Mouse (Mus musculus): Measurements from ENCODE around the gene Stat2. TPM values are rescaled to one million over a fixed set of nuclear protein-coding genes. Genes with fewer than 3 reads are reported as not detected.
A peak's percentile ranks its signal among the peaks of the same experiment; 100 is the strongest.

Gene Stat2
- 3.9 TPM for polyA plus RNA-seq (2012; fragmentation: generic; extraction: Trizol)
- long read RNA-seq, experiment 1, partial matches to known transcripts = 1 of 2 reads
- long read RNA-seq, experiment 1, other reads (novel, unspliced or antisense) = 1 of 2 reads
- long read RNA-seq, experiment 2, partial matches to known transcripts = 1 of 1 reads
- long read RNA-seq, experiment 2, other reads (novel, unspliced or antisense) = 0 of 1 reads

DNA sequence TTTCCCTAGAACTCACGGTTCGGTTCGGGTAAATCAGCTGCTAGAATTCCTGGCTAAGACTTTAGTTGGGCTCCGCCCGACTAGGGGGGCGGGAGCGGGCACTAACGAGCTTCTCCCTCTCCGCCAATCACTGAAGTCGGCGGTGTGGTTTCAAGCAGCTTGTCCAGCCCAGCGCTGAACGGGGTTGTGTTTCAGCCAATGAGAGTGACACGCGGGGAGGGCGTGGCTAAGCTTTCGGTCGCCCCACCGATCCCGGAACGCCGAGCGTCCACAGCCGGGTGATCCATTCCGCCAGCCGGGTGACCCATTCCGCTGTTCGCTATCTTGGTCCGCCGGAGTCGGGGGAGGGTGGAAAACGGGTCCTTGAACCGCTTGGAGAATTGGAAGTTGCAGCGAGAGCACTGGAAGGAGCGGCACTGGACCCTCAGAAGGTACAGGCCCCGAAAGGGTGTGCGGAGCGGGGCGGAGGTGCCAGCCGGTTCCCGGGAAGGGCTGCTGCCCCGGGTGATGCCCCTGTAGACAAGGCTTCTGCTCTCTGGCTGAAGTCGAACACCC is at the start of gene Stat2:
Gene Stat2, plus strand, starts transcription at position 273 of the 555 bp plus-strand sequence.
- Histone ChIP-seq H3K4me3 (ENCODE audit: insufficient read depth, poor library complexity, severe bottlenecking) (peak within 1 kb of the TSS; percentile 69), H3ac (ENCODE audit: control insufficient read depth, insufficient read length, low read depth) (peak within 1 kb of the TSS; percentile 79), H3K27me3 (ENCODE audit: control insufficient read depth, insufficient read depth, insufficient read length) (no peaks in the 10 kb centered on the region), H3K36me3 (ENCODE audit: control insufficient read depth, insufficient read depth) (no peaks in the 10 kb centered on the region), H3K79me2 (ENCODE audit: control insufficient read depth, insufficient read depth) (no peaks in the 10 kb centered on the region), H3K79me3 (ENCODE audit: low read depth) (no peaks in the 10 kb centered on the region)
- TF ChIP-seq CEBPB (IDR thresholded peaks at IDR 0.05; ENCODE audit: low read depth) (no peak), MAX (IDR thresholded peaks at IDR 0.05) (peak; percentile 10)

DNA sequence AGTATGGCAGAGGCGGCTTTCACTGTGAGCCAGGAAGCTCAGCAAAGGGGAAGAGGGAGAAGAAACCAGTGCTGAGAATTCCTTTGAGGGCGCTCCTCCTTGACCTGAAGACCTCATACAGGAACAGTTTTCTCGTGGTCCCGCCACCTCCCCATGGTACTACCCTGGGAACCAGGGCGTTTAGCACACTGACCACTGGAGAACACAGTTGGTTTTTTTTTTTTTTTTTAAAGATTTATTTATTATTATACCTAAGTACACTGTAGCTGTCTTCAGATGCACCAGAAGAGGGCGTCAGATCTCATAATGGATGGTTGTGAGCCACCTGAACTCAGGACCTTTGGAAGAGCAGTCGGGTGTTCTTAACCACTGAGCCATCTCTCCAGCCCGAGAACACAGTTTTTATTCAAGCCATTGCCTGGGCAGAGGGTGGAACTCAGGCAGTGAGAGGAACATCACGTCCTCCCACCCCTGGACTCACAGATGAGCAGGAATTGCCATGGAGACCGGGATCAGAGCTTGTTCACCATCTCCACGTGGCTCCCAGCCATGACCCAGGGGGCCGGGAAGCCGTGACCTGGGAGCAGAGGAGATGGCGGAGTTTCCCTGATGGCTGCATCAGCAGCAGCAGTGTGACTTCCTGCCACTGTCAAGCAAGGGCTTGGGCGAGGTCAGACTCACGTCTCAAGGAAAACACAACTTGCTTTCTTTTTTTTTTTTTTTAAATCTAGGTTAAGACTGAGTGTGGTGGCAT is 48.6 kb upstream of the Stat2 start:
- Histone ChIP-seq H3K79me3 (ENCODE audit: low read depth) (no peaks in the 10 kb centered on the region), H3ac (ENCODE audit: control insufficient read depth, insufficient read length, low read depth) (no peak overlapping the region)

DNA sequence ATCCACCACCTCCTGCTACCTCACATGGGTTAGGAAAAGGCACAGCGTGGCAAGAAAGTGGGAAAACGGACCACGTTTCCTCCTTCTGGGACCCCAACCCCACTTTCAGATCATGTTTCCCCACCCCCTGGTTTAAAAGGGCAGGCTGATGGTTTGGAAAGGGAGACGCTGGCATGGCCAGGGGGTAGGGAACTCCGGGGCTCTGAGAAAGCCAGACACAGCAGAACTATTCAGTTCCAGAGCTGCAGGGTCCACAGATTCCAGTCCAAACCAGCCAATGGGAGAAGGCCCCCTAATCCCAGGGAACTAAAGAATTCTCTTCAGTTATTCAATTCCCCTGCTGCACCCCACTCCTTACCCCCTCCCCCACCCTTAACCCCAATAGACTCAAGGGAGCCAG is 45.3 kb upstream of the Stat2 start:
- H3K4me3 ChIP-seq (ENCODE audit: insufficient read depth, poor library complexity, severe bottlenecking) = no peak overlapping the region
- no peaks in the 10 kb centered on the region for H3K79me3 ChIP-seq (ENCODE audit: low read depth)
- no peak for TF ChIP-seq CEBPB (IDR thresholded peaks at IDR 0.05; ENCODE audit: low read depth)
- TF ChIP-seq MYOG (IDR thresholded peaks at IDR 0.05; ENCODE audit: control insufficient read depth, extremely low read depth, insufficient read length) = no peak
- no peak for TF ChIP-seq CTCF (IDR thresholded peaks at IDR 0.05; ENCODE audit: control insufficient read depth, insufficient read depth, insufficient read length)
- TF ChIP-seq FOSL1 (IDR thresholded peaks at IDR 0.05; ENCODE audit: insufficient read depth, low read length, poor library complexity, severe bottlenecking) = no peak
- no peak for TF ChIP-seq USF1 (IDR thresholded peaks at IDR 0.05; ENCODE audit: low read depth)
- TF ChIP-seq MAX (IDR thresholded peaks at IDR 0.05) = no peak
- TF ChIP-seq MYOD1 (IDR thresholded peaks at IDR 0.05; ENCODE audit: control insufficient read depth, insufficient read length, low read depth) = no peak
- no peaks in the 10 kb centered on the region for H3K79me2 ChIP-seq (ENCODE audit: control insufficient read depth, insufficient read depth)
- peaks cover 7% of the 10 kb centered on the region for H3K27me3 ChIP-seq (ENCODE audit: control insufficient read depth, insufficient read depth, insufficient read length)
- no peak overlapping the region for H3ac ChIP-seq (ENCODE audit: control insufficient read depth, insufficient read length, low read depth)
- H3K36me3 ChIP-seq (ENCODE audit: control insufficient read depth, insufficient read depth) = no peaks in the 10 kb centered on the region

More for the DNA sequence above, 48.6 kb upstream of the Stat2 start:
- Histone ChIP-seq H3K4me3 (ENCODE audit: insufficient read depth, poor library complexity, severe bottlenecking) (no peak overlapping the region), H3K27me3 (ENCODE audit: control insufficient read depth, insufficient read depth, insufficient read length) (peaks cover 7% of the 10 kb centered on the region), H3K79me2 (ENCODE audit: control insufficient read depth, insufficient read depth) (no peaks in the 10 kb centered on the region), H3K36me3 (ENCODE audit: control insufficient read depth, insufficient read depth) (no peaks in the 10 kb centered on the region)
- TF ChIP-seq MYOG (IDR thresholded peaks at IDR 0.05; ENCODE audit: control insufficient read depth, extremely low read depth, insufficient read length) (no peak), CTCF (IDR thresholded peaks at IDR 0.05; ENCODE audit: control insufficient read depth, insufficient read depth, insufficient read length) (no peak), MYOD1 (IDR thresholded peaks at IDR 0.05; ENCODE audit: control insufficient read depth, insufficient read length, low read depth) (no peak), MAX (IDR thresholded peaks at IDR 0.05) (no peak), FOSL1 (IDR thresholded peaks at IDR 0.05; ENCODE audit: insufficient read depth, low read length, poor library complexity, severe bottlenecking) (no peak), USF1 (IDR thresholded peaks at IDR 0.05; ENCODE audit: low read depth) (no peak), CEBPB (IDR thresholded peaks at IDR 0.05; ENCODE audit: low read depth) (no peak)

DNA sequence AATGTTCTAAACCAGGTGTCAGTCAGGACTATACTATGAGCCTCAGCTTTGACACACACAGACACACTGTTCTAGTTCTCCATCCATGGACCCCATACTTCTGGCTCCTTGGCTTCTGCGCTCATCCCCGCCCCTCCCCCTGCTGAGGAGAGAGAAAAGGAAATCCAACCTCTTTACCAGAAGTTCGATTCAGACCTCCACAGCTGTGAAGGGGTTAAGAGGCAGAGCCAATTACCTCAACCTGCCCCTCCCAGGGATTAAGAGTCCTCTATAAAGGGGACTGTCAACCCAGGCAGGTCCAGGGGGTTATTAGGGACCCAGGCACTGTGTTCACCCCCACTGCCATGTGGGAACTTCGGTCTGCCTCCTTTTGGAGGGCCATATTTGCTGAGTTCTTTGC is 44.8 kb upstream of the Stat2 start, which contains the start of gene Mip:
Gene Mip, plus strand, starts transcription at position 301 of the 400 bp plus-strand sequence.
- no peaks in the 10 kb centered on the region for H3K36me3 ChIP-seq (ENCODE audit: control insufficient read depth, insufficient read depth)
- TF ChIP-seq CEBPB (IDR thresholded peaks at IDR 0.05; ENCODE audit: low read depth) (no peak), USF1 (IDR thresholded peaks at IDR 0.05; ENCODE audit: low read depth) (no peak), MAX (IDR thresholded peaks at IDR 0.05) (no peak), MYOG (IDR thresholded peaks at IDR 0.05; ENCODE audit: control insufficient read depth, extremely low read depth, insufficient read length) (no peak), CTCF (IDR thresholded peaks at IDR 0.05; ENCODE audit: control insufficient read depth, insufficient read depth, insufficient read length) (no peak), FOSL1 (IDR thresholded peaks at IDR 0.05; ENCODE audit: insufficient read depth, low read length, poor library complexity, severe bottlenecking) (no peak), MYOD1 (IDR thresholded peaks at IDR 0.05; ENCODE audit: control insufficient read depth, insufficient read length, low read depth) (no peak)

DNA sequence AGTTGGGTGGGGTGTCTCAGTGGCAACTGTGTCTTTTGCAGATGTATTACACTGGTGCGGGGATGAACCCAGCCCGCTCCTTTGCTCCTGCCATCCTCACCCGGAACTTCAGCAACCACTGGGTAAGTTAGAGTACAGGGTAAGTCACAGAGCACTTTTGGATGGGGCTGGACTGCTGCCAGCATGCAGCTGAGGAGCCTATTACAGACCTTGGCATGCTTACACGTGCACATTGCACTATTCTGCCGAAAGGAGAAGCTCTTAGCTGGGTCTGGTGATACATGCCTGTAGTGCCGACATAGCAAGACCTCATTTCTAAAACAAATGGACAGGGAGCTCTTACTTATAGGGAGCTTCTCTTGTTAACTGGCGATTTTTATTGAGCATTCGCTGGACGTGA is 42.8 kb upstream of the Stat2 start:
- H3ac ChIP-seq (ENCODE audit: control insufficient read depth, insufficient read length, low read depth) = no peak overlapping the region
- peaks cover 4% of the 10 kb centered on the region for H3K79me2 ChIP-seq (ENCODE audit: control insufficient read depth, insufficient read depth)
- no peak overlapping the region for H3K4me3 ChIP-seq (ENCODE audit: insufficient read depth, poor library complexity, severe bottlenecking)
- H3K27me3 ChIP-seq (ENCODE audit: control insufficient read depth, insufficient read depth, insufficient read length) = peaks cover 3% of the 10 kb centered on the region
- H3K79me3 ChIP-seq (ENCODE audit: low read depth) = no peaks in the 10 kb centered on the region
- H3K36me3 ChIP-seq (ENCODE audit: control insufficient read depth, insufficient read depth) = no peaks in the 10 kb centered on the region
- no peak for TF ChIP-seq FOSL1 (IDR thresholded peaks at IDR 0.05; ENCODE audit: insufficient read depth, low read length, poor library complexity, severe bottlenecking)

More for the DNA sequence above, 44.8 kb upstream of the Stat2 start, which contains the start of gene Mip:
- Histone ChIP-seq H3K27me3 (ENCODE audit: control insufficient read depth, insufficient read depth, insufficient read length) (peaks cover 7% of the 10 kb centered on the region), H3K79me3 (ENCODE audit: low read depth) (no peaks in the 10 kb centered on the region), H3ac (ENCODE audit: control insufficient read depth, insufficient read length, low read depth) (no peak within 1 kb of the TSS), H3K79me2 (ENCODE audit: control insufficient read depth, insufficient read depth) (no peaks in the 10 kb centered on the region), H3K4me3 (ENCODE audit: insufficient read depth, poor library complexity, severe bottlenecking) (no peak within 1 kb of the TSS)

Measured in C2C12 (cell line).